Mouse (Mus musculus): ENCODE results near the gene 2700081O15Rik. TPM values are rescaled to one million over a fixed set of nuclear protein-coding genes. Genes with fewer than 3 reads are reported as not detected.
"Not testable (repeated sequence)": the region's sequence is repeated elsewhere in the genome, so short reads cannot be mapped to it uniquely, and the experiment has no call there.

Gene 2700081O15Rik
- polyA plus RNA-seq, 2 experiments, result 13.7 to 98.9 TPM

- H3K4me2 ChIP-seq (replicated peaks; ENCODE audit: low read depth, low read length, severe bottlenecking), result peak overlapping the region; percentile 70
- H3K27ac ChIP-seq (replicated peaks; ENCODE audit: low read depth, low read length), result peak overlapping the region; percentile 90
- TF ChIP-seq POLR2A (IDR thresholded peaks at IDR 0.05; ENCODE audit: borderline replicate concordance, extremely low read depth, insufficient read depth, insufficient read length), result no peak
- no peaks in the 10 kb centered on the region for H3K27me3 ChIP-seq (ENCODE audit: control insufficient read depth, insufficient read depth, low read length)
- peaks cover 15% of the 10 kb centered on the region for H3K4me1 ChIP-seq (ENCODE audit: control insufficient read depth, insufficient read depth, low read length)
- peak; percentile 72 for ATAC-seq (ENCODE audit: low FRiP score, low read depth)
- H3K4me3 ChIP-seq (replicated peaks; ENCODE audit: low read length), result peak overlapping the region; percentile 88
- under 1% methylated on average over 43 of the region's 60 CpGs for WGBS
- H3K9ac ChIP-seq (ENCODE audit: low read depth, low read length, severe bottlenecking), result peak overlapping the region; percentile 92
- H3K36me3 ChIP-seq (ENCODE audit: control insufficient read depth, insufficient read depth, low read length), result peaks cover 12% of the 10 kb centered on the region
- DNase-seq (ENCODE audit: low spot score), result peak; percentile 60
- H3K9me3 ChIP-seq (ENCODE audit: control insufficient read depth, low read length), result no peaks in the 10 kb centered on the region
Measured at GRCm38 (mm10) chr19:7382248-7382902, 35.0 kb upstream of the 2700081O15Rik start.

GRCm38 (mm10) chr19:7382903-7383865, 34.2 kb upstream of the 2700081O15Rik start, which contains the start of gene Spindoc:
Gene Spindoc, minus strand, starts transcription at chr19:7382994.
- 4% methylated on average over 37 of the region's 52 CpGs for WGBS
- H3K9me3 ChIP-seq (ENCODE audit: control insufficient read depth, low read length), result no peaks in the 10 kb centered on the region
- H3K27ac ChIP-seq (replicated peaks; ENCODE audit: low read depth, low read length), result peak within 1 kb of the TSS; percentile 90

GRCm38 (mm10) chr19:7386042-7386441, 31.4 kb upstream of the 2700081O15Rik start:
- Histone ChIP-seq H3K9ac (ENCODE audit: low read depth, low read length, severe bottlenecking) (no peak overlapping the region), H3K27ac (replicated peaks; ENCODE audit: low read depth, low read length) (no peak overlapping the region), H3K27me3 (ENCODE audit: control insufficient read depth, insufficient read depth, low read length) (no peaks in the 10 kb centered on the region), H3K4me2 (replicated peaks; ENCODE audit: low read depth, low read length, severe bottlenecking) (no peak overlapping the region), H3K9me3 (ENCODE audit: control insufficient read depth, low read length) (no peaks in the 10 kb centered on the region), H3K4me1 (ENCODE audit: control insufficient read depth, insufficient read depth, low read length) (peaks cover 11% of the 10 kb centered on the region), H3K36me3 (ENCODE audit: control insufficient read depth, insufficient read depth, low read length) (no peaks in the 10 kb centered on the region), H3K4me3 (replicated peaks; ENCODE audit: low read length) (no peak overlapping the region)
- 71% methylated on average over 2 of the region's 2 CpGs for WGBS
- no peak for DNase-seq (ENCODE audit: low spot score)
- no peak for TF ChIP-seq POLR2A (IDR thresholded peaks at IDR 0.05; ENCODE audit: borderline replicate concordance, extremely low read depth, insufficient read depth, insufficient read length)
- ATAC-seq (ENCODE audit: low FRiP score, low read depth), result no peak

More at GRCm38 (mm10) chr19:7382903-7383865, 34.2 kb upstream of the 2700081O15Rik start, which contains the start of gene Spindoc:
- H3K4me2 ChIP-seq (replicated peaks; ENCODE audit: low read depth, low read length, severe bottlenecking), result peak within 1 kb of the TSS; percentile 70
- peaks cover 15% of the 10 kb centered on the region for H3K4me1 ChIP-seq (ENCODE audit: control insufficient read depth, insufficient read depth, low read length)
- peak within 1 kb of the TSS; percentile 92 for H3K9ac ChIP-seq (ENCODE audit: low read depth, low read length, severe bottlenecking)
- peak; percentile 99 for ATAC-seq (ENCODE audit: low FRiP score, low read depth)
- no peaks in the 10 kb centered on the region for H3K27me3 ChIP-seq (ENCODE audit: control insufficient read depth, insufficient read depth, low read length)
- peak; percentile 94 for DNase-seq (ENCODE audit: low spot score)
- peak within 1 kb of the TSS; percentile 88 for H3K4me3 ChIP-seq (replicated peaks; ENCODE audit: low read length)
- TF ChIP-seq POLR2A (IDR thresholded peaks at IDR 0.05; ENCODE audit: borderline replicate concordance, extremely low read depth, insufficient read depth, insufficient read length), result peak; percentile 50; the same call in 1 of the 2 replicates
- peaks cover 7% of the 10 kb centered on the region; the same call in 1 of the 2 replicates for H3K36me3 ChIP-seq (ENCODE audit: control insufficient read depth, insufficient read depth, low read length)

DNA sequence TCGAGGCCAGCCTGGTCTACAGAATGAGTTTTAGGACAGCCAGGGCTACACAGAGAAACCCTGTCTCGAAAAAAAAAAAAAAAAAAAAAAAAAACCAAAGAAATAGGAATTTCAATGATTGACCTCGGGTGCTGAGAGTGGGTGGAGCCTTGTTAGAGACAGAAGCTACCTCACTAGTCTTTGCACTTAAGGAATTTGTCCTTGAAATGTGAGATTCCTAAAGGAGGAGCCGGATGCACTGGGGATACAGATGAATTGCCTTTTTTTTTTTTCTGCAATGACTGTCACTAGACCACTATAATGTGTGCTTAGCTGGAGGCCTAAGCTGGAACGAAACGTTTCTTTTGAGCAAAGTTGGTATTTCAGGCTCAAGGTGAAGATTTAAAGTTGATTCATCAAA, 28.9 kb upstream of the 2700081O15Rik start:
- no peak overlapping the region for H3K9ac ChIP-seq (ENCODE audit: low read depth, low read length, severe bottlenecking)
- no peaks in the 10 kb centered on the region for H3K9me3 ChIP-seq (ENCODE audit: control insufficient read depth, low read length)
- no peak overlapping the region for H3K4me3 ChIP-seq (replicated peaks; ENCODE audit: low read length)
- peaks cover 2% of the 10 kb centered on the region; the same call in 1 of the 2 replicates for H3K4me1 ChIP-seq (ENCODE audit: control insufficient read depth, insufficient read depth, low read length)
- TF ChIP-seq POLR2A (IDR thresholded peaks at IDR 0.05; ENCODE audit: borderline replicate concordance, extremely low read depth, insufficient read depth, insufficient read length), result no peak
- WGBS, result 80% methylated on average over 6 of the region's 6 CpGs
- H3K4me2 ChIP-seq (replicated peaks; ENCODE audit: low read depth, low read length, severe bottlenecking), result no peak overlapping the region
- DNase-seq (ENCODE audit: low spot score) (no peak), ATAC-seq (ENCODE audit: low FRiP score, low read depth) (no peak)
- no peaks in the 10 kb centered on the region for H3K36me3 ChIP-seq (ENCODE audit: control insufficient read depth, insufficient read depth, low read length)
- no peaks in the 10 kb centered on the region for H3K27me3 ChIP-seq (ENCODE audit: control insufficient read depth, insufficient read depth, low read length)
- no peak overlapping the region for H3K27ac ChIP-seq (replicated peaks; ENCODE audit: low read depth, low read length)

DNA sequence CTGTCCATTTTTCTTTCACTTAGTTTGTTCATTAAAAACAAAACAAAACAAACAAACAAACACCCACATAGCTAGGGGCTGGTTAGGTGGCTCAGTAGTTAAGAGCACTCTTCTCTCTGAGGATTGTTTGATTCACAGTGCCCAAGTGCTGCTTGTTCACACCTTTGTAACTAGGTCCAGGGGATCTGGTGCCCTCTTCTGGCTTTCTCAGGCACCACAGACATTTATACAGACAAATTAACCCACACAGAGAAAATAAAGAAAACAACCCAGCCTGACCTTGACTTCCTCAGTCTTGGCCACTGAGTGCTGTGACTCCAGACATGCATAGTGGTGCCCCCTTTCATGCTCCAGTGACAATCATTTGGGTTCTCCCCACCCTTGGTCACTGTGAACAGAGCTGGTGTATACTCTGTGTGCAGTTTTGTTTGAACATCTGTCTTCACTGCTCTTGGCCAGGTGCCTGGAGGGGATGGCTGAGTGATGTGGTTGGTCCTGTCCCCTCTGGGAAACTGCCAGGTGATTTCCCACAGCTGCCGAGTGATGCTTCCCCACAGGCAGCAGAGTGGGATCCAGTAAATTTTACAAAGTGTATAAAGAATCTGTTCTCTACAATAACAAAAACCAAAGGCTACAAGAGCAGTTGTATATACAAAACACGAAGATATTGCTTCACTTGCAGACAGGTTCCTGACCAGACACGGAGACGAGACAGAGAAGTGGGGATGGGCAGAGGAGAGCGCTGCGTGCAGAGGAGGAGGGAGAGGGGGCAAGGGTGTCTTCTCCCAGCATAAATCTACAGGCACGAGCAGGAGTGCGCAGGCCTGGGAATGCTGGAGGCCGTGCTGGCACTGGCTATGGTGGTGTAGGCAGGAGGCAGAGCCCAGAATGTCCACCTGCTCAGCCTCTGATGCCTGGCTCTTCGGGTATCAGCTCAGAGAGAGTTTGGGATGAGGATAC, 20.3 kb upstream of the 2700081O15Rik start:
- not testable (repeated sequence) for DNase-seq (ENCODE audit: low spot score); ATAC-seq (ENCODE audit: low FRiP score, low read depth)

GRCm38 (mm10) chr19:7398898-7399297, 18.5 kb upstream of the 2700081O15Rik start:
- ATAC-seq (ENCODE audit: low FRiP score, low read depth), result not testable (repeated sequence)
- 36% methylated on average over 24 of the region's 24 CpGs for WGBS

More for the DNA sequence above, 20.3 kb upstream of the 2700081O15Rik start:
- not testable (repeated sequence) for H3K4me1 ChIP-seq (ENCODE audit: control insufficient read depth, insufficient read depth, low read length); H3K9me3 ChIP-seq (ENCODE audit: control insufficient read depth, low read length); H3K27me3 ChIP-seq (ENCODE audit: control insufficient read depth, insufficient read depth, low read length); H3K4me2 ChIP-seq (replicated peaks; ENCODE audit: low read depth, low read length, severe bottlenecking); H3K27ac ChIP-seq (replicated peaks; ENCODE audit: low read depth, low read length); H3K4me3 ChIP-seq (replicated peaks; ENCODE audit: low read length); H3K36me3 ChIP-seq (ENCODE audit: control insufficient read depth, insufficient read depth, low read length); H3K9ac ChIP-seq (ENCODE audit: low read depth, low read length, severe bottlenecking)
- 63% methylated on average over 6 of the region's 10 CpGs for WGBS

More at GRCm38 (mm10) chr19:7398898-7399297, 18.5 kb upstream of the 2700081O15Rik start:
- H3K4me3 ChIP-seq (replicated peaks; ENCODE audit: low read length); H3K9me3 ChIP-seq (ENCODE audit: control insufficient read depth, low read length); H3K36me3 ChIP-seq (ENCODE audit: control insufficient read depth, insufficient read depth, low read length); H3K4me1 ChIP-seq (ENCODE audit: control insufficient read depth, insufficient read depth, low read length); DNase-seq (ENCODE audit: low spot score); H3K27me3 ChIP-seq (ENCODE audit: control insufficient read depth, insufficient read depth, low read length); H3K27ac ChIP-seq (replicated peaks; ENCODE audit: low read depth, low read length); H3K4me2 ChIP-seq (replicated peaks; ENCODE audit: low read depth, low read length, severe bottlenecking); H3K9ac ChIP-seq (ENCODE audit: low read depth, low read length, severe bottlenecking): not testable (repeated sequence)
